Mouse (Mus musculus) urinary bladder, adult 18-20 months (tissue): ENCODE measurements around the gene Afmid.
"Not testable (repeated sequence)": the region's sequence is repeated elsewhere in the genome, so short reads cannot be mapped to it uniquely, and the experiment has no call there.

Experiments
- DNase-seq, 2 experiments: peaks; one replicate each; pipeline ENCODE4 v3.0.0; 2022; ENCODE audit warnings: low spot score in 2 of 2, mixed read lengths in 2 of 2

Gene Afmid

DNA sequence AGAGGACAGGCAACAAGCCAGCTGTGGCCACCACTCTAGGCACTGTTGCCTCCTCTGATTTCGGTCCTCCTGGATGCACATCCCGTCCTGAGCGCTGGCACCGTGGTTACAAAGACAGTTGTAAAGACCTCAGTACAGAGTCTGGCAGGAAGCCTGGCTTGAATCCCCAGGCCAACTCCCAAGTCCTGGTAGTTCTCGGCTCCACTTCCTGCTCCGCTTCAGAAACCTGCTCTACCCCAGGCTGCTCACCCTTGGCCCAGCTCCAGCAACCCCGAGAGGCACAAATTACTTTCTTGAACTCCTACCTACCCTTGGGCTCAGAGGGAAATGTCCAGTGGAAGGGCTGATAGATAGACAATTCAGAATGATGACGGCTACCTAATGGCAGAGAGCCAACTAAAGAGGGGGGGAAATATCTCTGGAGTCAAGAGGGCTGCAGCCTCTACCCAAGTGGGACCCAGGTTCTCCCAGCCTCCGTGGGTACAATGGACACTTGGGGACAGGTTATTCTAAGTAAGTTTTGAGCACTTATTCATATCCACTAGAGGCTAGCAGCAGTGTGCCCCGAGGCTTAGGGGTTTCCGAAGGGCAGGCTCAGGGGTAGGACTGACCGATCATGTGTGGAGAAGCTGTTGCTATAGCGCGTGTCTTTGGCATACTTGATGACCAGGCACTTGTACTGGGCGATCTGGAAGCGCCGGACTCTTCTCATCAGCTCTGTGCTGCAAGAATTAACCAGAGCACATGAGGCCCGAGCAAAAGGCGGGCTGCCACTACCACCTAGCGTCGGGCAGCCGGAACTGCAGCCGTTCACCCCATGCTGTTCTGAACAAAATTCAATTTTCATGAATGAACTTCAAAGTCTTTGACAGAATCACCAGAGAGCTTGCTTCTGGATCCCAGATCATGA, 1.4 kb upstream of the Afmid start:
- DNase-seq, result peak; percentile 67 to 78

- DNase-seq, result no peak
Observed at GRCm38 (mm10) chr11:117826164-117826563, 440 bp downstream of the Afmid start.

GRCm38 (mm10) chr11:117826916-117827315, 1.2 kb downstream of the Afmid start:
- DNase-seq, result no peak

DNA sequence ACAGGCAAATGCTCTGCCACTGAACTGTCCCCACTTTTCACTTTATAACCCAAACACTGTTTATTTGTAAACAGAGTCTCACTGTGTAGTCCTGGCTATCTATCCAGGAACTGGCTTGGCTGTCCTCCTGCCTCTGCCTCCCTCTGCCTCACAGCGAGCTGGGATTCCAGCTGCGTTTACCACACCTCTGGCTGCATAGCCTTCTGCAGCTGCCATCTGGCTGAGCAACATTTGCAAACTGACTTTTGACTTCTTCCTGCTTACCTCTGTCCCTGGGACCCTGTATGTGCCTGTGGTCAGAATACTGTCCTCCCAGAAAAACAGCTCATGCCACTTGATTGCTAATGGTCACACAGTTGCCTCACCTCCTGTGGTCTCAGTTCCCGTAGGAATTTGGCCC, 1.7 kb downstream of the Afmid start:
- no peak for DNase-seq

DNA sequence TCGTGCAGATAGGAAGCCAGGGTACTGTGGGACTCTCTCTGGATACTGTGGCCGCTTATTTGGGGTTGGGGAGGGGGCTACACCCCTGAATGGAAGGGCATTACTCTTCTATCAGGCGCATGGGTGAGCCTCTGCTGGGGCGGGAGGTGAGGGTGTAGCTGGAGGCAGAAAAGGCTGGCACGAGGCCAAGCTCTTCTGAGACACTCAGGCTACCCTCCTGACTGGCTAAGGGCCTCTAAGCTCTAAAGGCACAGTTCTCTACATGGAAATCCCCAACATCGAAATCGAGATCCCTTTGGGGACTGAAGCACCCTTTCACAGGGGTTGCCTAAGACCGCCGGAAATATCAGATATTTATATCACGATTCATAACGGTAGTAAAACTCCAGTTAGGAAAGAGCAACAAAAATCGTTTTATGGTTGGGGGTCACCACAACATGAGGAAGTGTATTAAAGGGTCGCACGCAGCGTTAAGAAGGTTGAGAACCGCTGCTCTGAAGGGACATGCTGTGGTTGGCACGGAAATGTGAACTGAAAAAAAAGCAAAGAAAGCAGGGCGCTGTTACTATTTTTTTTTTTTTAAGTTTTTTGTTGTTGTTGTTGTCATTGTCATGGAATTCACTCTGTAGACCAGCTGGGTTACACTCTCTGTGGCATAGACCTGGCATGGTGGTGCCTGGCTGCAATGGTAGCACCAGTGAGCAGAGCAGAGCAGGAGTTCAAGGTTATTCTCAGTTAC, 2.6 kb downstream of the Afmid start:
- DNase-seq, result no peak

DNA sequence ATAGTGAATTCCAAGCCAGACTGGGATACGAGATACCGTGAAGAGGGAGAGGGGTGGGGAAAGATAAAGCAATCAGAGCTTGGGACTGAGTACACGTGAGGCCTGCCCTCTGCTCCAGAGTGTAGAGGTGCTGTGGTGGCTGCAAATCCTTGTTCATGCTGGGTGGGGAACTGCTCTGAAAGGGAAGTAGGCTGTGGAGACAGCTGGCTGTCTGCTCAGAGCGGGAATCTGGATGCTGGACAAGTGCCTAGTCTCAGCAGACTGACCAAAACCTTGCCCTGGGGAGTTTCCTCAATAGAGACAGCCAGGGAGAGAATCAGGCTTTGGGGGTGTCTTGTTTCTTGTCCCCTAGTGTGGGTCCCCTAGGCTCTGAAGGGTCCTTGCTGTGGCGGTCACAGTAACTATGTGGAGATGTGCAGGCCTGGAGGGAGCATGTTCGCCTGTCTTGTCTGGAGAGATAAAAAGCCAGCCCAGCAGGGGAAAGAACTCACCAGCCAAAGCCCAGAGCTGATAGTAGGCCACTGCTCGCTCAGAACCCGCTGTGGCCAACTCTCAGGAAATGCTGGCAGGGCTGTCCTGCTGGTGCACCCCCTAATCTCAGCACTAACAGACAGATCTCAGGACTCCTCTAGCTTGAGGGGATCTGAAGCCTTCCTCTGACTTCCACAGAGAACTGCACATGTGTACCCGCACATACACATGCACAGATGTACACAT, 3.3 kb downstream of the Afmid start:
- DNase-seq, result no peak

GRCm38 (mm10) chr11:117829671-117830215, 4.0 kb downstream of the Afmid start:
- DNase-seq, result no peak

- no peak for DNase-seq
Observed at GRCm38 (mm10) chr11:117830401-117830800, 4.7 kb downstream of the Afmid start.

DNA sequence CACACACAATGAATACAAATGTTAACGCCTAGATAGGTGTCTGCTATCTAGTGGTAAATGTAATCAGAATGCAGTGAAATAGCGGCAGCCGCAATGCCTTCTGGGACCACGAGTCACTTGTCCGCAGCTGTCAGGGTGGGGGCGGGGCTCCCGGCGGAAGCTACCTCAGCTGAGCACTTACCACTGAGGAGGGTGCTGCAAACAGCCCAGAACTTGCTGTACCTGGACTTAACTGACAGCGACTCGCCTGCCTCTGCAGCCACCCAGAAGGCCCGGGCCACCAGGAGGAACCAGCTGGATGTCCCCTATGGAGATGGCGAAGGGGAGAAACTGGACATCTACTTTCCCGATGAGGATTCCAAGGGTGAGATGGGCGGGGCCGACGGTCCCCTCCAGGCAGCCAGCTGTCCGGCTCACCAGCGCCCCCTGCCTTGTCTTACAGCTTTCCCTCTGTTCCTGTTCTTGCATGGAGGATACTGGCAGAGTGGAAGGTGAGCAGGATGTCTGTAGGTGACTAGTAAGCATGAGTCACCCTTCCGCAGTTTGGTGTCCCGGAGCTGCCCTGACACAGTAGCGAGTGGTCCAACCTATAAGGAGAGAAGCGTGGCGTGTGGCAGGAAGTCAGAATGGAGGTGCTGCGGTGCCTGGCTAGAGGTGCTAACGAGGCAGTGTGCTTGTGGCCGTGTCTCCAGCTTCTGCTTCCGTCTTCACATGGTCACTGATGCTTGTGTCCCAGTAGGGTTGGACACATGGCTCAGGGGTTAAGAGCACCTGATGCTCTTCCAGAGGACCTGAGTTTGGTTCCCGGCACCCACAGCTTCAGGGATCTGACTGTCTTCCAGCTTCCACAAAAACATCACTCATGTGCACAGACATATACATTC, 6.6 kb downstream of the Afmid start:
- peak in 1 of 2 experiments; percentile 49 for DNase-seq

DNA sequence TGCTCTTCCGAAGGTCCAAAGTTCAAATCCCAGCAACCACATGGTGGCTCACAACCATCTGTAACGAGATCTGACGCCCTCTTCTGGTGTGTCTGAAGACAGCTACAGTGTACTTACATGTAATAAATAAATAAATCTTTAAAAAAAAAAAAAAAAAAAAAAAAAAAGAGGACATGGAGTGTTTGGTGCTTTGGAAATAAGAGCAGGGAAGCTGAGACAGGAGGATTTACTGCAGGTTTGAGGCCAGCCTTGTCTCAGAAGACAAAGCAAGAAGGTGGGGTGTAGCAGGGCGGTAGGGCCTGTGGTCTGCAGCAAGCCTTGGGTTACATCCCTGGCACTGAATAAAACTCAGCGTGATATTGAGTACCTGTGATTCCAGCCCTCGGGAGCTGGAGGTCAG, 7.8 kb downstream of the Afmid start:
- not testable (repeated sequence) for DNase-seq

DNA sequence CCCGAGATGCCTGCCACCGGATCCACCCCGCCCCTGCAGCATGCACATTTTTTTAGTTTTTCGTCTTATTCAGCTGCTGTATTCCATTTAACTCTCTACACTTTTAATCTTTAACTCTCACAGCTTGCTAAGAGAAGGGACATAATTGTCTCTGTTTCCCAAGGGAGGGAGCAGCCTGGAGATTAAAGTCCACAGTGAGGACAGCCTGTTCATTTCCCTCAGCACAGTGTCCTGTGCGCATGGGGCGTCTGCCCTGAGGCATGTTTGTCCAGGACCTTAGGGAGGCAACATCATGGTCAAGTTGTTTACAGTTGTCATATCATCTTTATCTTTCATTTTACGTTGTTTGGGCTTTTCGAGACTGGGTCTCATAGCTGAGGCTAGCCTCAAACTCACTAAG, 8.4 kb downstream of the Afmid start:
- no peak for DNase-seq

GRCm38 (mm10) chr11:117836306-117836705, 10.6 kb downstream of the Afmid start:
- DNase-seq, result no peak

DNA sequence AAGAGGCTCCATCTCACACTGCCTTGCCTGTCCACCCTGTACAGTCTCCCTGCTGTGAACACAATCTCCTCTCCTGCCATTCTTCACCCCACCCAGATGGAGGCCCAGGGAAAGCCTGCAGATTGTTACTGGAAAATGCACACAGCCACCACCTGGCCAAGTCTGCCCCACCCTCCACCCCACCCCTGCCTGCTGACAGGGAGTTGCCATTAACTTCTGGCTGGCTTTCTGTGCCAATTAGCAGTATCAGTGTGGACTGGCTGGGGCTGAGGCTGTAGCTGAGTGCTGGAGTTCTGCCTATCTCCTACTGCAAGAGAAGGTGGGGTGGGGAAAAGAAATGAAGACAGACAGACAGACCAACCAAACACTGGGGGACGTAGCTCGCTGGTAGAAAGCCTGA, 12.8 kb downstream of the Afmid start:
- no peak for DNase-seq

DNA sequence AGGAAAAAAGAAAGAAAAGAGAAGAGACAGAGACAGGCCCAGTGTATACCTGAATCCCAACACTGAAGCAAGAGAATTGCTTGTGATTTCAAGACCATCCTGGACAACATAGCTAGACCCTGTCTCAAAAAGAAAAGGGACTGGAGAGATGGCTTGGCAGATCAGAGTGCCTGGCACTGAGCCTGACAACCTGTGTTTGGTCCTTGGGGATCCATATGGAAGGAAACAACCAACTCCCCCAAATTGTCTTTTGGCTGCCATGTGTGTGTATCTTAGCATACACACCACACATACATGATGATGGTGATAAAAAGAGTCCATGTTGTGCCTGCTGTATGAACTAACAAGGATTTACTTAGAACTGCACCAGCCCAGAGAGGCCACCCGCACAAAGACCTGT, 13.3 kb downstream of the Afmid start:
- DNase-seq, result no peak

GRCm38 (mm10) chr11:117840910-117841309, 15.2 kb downstream of the Afmid start:
- no peak for DNase-seq

DNA sequence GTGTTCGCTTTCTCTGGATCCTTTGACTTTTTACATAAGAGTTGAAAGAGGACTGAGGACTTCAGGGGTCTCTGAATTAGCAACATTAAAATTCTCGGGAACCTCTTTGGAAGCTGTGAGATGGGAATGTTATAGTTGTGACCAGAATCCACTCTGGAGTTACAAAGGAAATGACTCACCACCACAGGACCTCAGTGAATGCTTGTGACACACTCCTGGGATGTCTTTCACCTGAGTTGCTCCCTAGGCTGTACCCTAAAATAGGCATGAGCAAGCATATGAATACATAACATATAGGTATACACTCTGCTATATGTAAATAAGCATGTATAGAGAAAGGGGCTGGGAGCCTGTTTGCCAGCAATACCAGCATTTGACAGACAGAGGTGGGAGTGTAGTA, 17.7 kb downstream of the Afmid start:
- DNase-seq, result no peak

DNA sequence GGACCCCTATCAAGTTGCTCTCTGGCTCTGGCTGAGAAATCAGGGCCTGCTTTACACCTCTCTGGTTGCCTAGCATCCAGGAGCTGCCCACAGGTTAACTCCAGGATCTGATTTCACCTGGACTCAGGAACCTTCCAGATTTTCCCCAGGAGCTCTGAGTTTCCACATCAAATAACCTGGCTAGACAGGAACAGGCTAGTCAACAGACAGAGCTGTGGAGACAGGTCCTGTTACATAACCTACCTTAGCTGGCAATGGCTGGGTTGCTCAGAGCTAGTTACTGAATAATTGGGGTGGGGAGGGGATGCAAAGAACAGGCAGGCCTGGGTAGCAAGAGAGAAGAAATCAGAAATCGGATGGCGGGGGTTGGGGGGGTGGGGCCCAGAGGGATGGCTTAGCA, 19.3 kb downstream of the Afmid start:
- DNase-seq, result no peak

GRCm38 (mm10) chr11:117845651-117846050, 19.9 kb downstream of the Afmid start:
- DNase-seq, result no peak

- DNase-seq, result no peak
Observed at GRCm38 (mm10) chr11:117846640-117847039, 20.9 kb downstream of the Afmid start.

GRCm38 (mm10) chr11:117847593-117848215, 22.0 kb downstream of the Afmid start:
- DNase-seq, result no peak
